Mouse (Mus musculus) B cell, adult 62 days (primary cell): ENCODE measurements around the gene Ccdc126. TPM values are rescaled to one million over a fixed set of nuclear protein-coding genes. Genes with fewer than 3 reads are reported as not detected.

Experiments used
- total RNA-seq: library from RNA; stranded (reverse); gene quantifications from 4 replicates; pipeline ENCODE4 v1.2.4, GENCODE M21; 2023

The Ccdc126 gene
- 1.5 to 3.3 TPM (median 2.3 TPM) in 4 replicates for total RNA-seq

GRCm38 (mm10) chr6:49318966-49319594 lies at the start of gene Ccdc126:
TSS of gene Ccdc126 (plus strand) at chr6:49319274.

GRCm38 (mm10) chr6:49367159-49368054 lies 48.3 kb downstream of the Ccdc126 start, which contains the start of gene Fam221a:
TSS of gene Fam221a (plus strand) at chr6:49367739.

Other genes starting within 250 kb of the Ccdc126 start
- gene Malsu1, start 245.5 kb upstream of the Ccdc126 start, total RNA-seq: 48.7 to 52.8 TPM (median 51.2 TPM) in 4 replicates
- 0.89 to 2.8 TPM (median 1.7 TPM) in 4 replicates for gene Igf2bp3, start 104.3 kb upstream of the Ccdc126 start, total RNA-seq
- 225 to 234 TPM (median 226 TPM) in 4 replicates for gene Tra2a, start 55.2 kb upstream of the Ccdc126 start, total RNA-seq
- gene Fam221a, start 48.5 kb downstream of the Ccdc126 start, total RNA-seq: 0.42 to 3.2 TPM (median 2.1 TPM) in 4 replicates
- not detected in 4 replicates for gene Stk31, start 76.3 kb downstream of the Ccdc126 start, total RNA-seq